Mouse (Mus musculus) erythroblast, embryonic 14.5 days (primary cell): ENCODE results near the gene Ece1.

Experiments used
- GATA1 ChIP-seq: IDR thresholded peaks from 2 replicates; pipeline ENCODE4 v1.6.1; 2012; ENCODE audit warnings: low read length, inconsistent platforms, mixed read lengths
- TAL1 ChIP-seq: IDR thresholded peaks from 3 replicates; pipeline ENCODE4 v1.6.1; 2012; ENCODE audit warnings: low read length, inconsistent platforms, mixed read lengths

DNA sequence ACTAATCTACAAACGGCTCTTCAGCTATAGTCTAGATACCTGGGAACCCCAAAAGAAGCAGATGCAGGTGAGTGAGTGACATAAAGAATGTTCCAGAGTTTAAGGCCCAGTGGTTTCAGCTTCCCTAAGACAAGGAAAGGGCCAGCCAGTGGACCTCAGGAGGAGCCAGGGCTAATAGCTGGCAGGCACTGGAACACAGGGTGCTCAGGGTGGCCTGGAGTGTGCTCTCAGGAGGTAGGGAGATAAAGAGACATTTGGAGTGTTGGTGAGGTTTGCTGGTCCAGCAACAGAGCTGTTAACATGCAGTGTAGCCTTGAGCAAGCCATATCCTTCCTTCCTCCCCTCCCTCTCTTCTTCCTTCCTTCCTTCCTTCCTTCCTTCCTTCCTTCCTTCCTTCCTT, 66.8 kb downstream of the Ece1 start:
- TF ChIP-seq GATA1 (no peak), TAL1 (no peak)
